Mouse (Mus musculus) gastrocnemius, postnatal 10 days (tissue): ENCODE data around the gene Dlgap4. TPM values are rescaled to one million over a fixed set of nuclear protein-coding genes. Genes with fewer than 3 reads are reported as not detected.

Experiments
- DNase-seq: peaks from one replicate; pipeline ENCODE4 v3.0.0; 2021; ENCODE audit warnings: mixed read lengths
- long read RNA-seq, 2 experiments: library from polyadenylated mRNA; stranded (forward); transcript quantifications; one replicate each; pipeline ENCODE4 v2.0.0; 2021
- total RNA-seq, 2 experiments: library from RNA; stranded (reverse); gene quantifications; 2 replicates each; pipeline ENCODE4 v1.2.3; 2021

Gene Dlgap4
- total RNA-seq: 100 to 1,000 TPM in 1 of 2 experiments, 10 to 100 TPM in 1; 76.5 to 102 TPM
- long read RNA-seq, experiment 1, full-length matches to known transcripts: 112 of 157 reads
- long read RNA-seq, experiment 1, partial matches to known transcripts: 8 of 157 reads
- long read RNA-seq, experiment 1, other reads (novel, unspliced or antisense): 37 of 157 reads
- long read RNA-seq, experiment 2, transcript Dlgap4-203 (7 exons, 3,402 nt): major isoform, 79 of 120 reads
- long read RNA-seq, experiment 2, transcript Dlgap4-204 (7 exons, 1,595 nt): minor isoform, 10 of 120 reads
- long read RNA-seq, experiment 2, partial matches to known transcripts: 3 of 120 reads
- long read RNA-seq, experiment 2, other reads (novel, unspliced or antisense): 27 of 120 reads

DNA sequence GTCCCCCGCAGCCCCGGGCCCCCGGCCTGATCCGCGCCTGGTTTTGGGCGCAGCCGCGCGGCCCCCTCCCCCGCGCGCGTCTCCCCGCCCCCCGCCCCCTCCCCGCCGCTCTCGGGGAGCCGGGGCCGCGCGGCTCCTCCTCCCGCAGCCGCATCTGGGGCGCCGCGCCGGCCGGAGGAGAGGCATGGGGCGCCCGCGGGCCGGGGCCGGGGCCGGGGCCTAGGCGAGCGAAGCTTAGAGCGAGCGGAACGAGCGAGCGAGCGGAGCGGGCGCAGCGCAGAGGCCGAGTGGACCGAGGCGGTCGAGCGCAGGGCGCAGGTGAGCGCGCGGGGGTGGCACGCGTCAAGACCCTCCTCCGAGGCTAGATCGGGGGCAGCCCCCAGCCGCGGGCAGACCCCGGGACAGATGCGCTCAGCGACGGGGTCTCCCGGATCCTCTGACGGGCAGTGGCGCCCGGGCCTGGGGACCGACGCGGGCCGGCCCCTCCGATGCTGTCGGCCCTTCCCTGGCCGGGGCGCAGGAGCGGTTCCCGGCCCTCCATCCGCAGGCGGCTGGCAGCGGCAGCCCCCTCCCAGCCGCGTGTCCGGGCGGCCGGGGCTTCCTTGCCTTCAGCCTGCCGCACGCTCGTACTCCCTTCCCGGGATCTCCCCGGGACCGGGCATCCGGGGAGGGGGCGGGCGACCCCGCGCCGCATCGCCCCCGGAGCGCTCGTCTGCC, at the start of gene Dlgap4:
TSS of gene Dlgap4 (plus strand) at position 165 of the 717 bp plus-strand sequence.
- DNase-seq: peak; percentile 39

DNA sequence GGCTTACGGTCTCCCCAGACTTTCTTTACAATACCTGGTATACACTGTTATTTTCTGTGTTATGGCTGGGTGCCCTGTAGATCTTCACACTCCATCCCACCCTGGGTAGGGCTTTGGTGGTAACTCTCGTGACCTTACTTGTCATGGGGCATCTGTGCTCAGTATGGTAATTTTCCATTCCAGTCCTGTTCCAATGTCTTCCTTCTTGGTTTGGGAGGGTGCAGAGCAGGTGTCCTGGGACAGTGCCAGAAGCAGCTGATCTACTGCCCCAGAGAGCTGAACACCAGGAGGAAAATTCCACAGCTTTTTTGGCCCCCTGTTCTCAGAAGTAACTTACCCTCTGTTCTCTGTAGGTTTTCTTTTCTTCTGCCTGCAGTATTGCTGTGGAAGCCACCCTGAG, 47.0 kb upstream of the Dlgap4 start:
- no peak for DNase-seq

DNA sequence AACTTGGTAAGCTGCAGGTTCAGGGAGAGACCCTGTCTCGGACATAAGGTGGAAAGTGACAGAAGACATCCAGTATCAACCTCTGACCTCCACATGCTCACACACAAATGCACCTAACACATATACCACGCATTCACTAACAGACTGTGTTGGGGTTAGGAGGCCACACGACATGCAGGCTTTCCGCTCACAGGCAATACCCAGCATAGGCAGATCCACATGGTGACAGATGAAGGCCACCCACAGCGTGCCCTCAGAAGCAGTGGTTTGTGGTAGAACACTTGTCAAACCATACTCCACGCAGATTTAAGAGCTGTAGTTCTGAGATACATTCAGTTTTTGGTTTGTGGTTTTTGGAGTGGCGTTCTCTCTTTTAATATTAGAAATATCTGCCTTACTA, 44.9 kb upstream of the Dlgap4 start:
- DNase-seq: no peak

DNA sequence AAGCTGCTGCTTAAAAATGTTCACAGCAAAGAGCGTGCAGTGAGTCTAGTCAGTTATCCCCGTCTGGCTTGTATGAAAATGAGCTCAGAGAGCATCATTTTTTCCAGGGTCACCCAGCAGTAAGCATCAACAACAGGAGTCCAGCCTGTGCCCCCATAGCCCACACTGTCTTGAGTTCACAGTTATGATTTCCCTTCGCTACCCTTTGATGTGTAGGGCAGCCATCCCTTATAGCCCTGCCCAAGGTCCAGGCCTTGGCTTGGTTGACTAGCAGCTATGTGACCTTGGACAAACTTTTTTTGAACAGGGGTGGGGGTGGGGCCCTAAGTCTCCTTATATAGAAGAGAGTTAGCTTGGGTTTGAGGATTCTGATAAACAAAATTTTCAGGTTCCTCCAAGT, 44.2 kb upstream of the Dlgap4 start:
- no peak for DNase-seq

DNA sequence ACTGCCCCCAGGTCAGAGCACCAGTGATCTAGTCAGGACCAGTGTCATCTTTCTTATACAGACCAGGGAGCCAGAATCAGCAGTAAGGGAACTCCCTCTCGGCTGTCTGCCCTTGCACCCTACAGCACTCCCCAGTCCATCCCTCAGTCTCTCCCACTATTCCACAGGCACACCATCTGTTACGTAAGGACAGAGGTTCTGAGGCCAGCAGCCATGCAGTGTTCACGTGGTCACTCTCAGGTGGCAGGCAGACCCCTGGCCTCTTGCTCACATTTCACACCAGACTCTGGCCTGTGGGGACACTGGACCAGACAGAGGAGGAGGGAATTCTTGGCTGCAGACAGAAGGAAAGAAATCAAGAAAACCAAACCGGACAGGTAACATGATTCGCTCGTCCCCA, 42.0 kb upstream of the Dlgap4 start:
- no peak for DNase-seq

DNA sequence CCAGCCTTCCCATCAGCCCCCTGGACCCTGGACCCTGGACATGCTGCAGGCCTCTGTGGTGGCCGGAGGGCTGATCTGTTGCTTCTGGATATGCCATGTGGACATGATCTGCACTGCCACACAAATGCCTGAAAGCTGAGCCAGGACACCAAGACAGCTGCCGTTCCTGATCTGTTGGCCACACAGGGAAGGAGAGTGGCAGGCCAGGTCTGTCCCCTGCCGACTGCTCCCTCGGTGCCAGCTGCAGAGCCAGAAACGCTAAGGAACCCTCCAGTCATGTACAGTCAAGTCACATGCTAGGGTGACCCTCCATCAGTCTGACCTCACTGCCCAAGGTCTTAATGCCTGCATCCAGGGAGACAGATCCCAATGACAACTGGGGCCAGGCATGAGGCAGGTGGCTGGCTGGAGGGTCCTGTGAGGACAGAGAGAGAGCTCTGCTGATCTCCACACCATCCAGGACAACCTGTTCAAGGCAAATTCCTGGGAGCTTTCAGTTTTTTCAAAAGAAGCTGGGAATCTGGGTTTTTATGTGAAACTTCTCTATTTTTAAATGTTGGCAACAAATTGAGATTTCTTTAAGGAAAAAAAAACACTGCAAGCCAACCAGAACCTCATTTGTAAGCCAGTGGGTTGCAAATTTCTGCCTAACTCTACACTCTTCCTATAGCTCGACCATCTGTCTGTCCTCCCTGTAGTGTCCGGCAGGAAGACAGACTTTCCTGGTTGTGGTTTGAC, 36.5 kb upstream of the Dlgap4 start:
- peak; percentile 16 for DNase-seq

DNA sequence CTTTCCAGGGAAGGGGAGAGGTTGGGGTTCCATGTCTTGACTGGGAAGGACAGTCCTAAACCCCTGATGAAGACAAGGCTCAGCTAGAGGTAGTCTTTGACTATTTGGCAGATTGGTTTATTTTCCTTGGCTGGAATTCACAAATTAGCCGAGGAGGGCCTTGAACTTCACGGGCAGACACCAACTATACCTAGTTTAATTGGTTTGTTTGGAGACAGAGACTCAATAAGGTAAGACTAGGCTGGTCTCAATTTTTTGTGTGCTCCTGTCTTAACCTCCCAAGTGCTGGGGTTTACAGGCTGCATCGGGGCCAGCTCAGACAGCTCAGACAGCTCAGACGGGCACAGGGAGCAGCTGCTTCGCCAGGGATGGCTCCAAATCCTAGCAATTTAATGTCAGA, 33.0 kb upstream of the Dlgap4 start:
- DNase-seq: no peak

DNA sequence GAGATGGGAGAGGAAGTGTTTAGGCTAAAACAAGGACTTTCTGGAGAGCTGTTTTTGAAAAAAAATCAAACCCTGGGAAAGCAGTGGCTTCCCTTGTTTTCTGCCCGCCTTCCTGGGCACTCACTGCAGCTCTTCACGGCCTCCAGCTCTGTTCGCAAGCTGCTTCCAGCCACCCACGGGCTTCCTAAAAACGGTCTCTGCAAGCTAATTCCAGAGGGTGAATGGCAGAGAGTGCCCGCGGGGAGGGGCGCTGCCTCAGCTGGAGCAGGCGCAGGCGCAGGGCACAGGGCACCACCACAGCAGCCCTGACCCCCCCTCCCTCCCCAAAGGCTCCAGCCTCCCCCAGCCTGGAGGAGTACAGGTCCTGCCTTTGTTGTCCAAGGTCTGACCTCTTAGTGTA, 32.3 kb upstream of the Dlgap4 start:
- DNase-seq: no peak

DNA sequence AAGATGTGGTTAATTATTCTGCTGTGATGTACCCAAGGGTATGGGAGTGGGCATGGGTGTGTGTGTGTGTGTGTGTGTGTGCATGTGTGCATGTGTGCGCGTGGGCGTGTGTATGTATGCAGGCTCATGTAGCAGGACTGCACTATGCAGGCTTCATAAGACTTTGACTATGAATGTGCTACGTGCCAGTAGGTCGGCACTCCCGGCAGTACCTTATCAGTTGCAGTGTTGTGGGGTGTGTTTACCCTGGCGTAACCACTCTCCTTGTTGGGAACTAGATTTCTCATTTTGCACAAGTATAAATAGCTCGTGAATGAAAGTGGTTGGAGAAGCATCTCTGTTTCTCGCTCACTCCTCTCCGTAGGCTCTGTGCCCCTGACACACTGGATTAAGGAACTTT, 30.6 kb upstream of the Dlgap4 start:
- no peak for DNase-seq

DNA sequence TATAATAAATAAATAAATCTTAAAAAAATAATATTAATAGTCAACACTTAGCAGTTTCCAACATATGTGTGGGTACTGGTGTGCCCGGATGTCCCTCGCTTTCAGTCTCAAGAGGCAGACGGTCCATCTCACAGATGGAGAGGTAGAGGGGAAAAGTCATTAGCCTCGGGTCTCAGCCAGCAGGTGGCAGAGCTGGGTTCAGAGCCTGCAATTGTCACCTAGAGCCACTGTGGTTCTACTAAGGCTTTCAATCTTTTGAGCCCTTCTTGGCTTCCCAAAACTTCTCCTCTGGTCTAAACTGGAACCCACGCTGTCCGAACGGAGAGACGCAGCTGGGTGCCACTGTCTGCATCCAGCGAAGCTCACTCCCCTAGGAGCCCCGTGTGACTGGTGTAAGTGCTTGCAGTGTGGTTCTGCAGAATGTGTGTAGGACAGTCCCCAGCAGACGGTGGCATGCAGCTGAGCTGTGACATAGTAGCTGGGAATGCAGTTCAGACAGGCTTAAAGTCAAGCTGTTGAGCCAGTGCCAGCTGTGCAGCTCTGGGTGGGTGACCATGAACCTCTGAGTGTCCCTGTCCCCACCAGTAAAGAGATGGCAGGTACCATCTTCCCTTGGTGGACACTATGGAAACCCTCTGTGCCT, 29.2 kb upstream of the Dlgap4 start:
- no peak for DNase-seq

DNA sequence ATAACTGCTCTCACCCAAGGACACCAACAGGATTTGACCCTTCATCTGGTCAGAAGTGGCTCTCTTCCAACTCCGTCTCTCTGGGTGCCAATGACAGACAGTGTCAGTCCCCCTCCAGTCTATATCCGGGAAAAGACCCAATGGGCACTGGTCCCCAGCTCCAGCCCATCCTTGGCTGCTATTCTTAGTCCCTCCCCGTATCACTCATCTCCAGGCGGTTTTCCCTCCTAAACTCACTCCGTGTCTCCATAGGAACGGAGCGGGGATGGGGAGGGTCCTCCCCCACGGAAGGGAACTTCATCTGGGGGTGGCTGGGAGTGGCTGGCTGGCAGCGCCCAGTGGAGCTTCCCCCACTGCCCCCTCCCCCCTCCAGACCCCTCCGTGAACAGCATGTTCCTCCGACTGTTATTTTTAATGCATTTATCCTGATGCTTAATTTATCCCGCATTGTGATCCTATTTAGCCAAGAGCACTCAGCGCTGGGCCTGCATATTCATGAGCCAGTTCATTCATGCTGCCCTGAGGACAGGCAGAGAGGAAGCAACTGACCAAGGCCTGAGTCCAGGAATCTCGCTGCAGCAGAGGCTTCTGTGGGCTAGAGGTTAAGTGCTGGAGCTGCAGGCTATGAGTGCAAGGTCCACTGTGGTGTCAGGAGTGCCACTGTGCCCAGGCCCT, 28.6 kb upstream of the Dlgap4 start:
- no peak for DNase-seq

DNA sequence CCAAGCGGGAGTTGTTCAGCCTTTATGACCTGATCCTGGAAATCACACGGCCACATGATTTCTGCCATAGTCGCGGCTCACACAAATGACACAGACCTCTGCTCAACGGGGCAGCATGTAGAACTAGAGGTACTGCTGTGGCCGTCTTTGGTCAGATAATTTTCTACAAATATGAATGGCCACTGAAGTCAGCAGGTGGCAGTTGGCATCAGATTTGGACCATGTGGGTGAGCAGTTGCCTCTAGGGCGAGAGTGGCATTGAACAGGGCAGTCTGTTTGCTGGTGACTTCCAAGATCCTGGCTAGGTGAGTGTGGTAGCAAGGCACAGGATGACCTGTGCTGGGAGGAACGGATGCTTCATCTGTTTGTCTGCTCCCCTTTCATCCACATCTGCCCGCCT, 24.0 kb upstream of the Dlgap4 start:
- no peak for DNase-seq

DNA sequence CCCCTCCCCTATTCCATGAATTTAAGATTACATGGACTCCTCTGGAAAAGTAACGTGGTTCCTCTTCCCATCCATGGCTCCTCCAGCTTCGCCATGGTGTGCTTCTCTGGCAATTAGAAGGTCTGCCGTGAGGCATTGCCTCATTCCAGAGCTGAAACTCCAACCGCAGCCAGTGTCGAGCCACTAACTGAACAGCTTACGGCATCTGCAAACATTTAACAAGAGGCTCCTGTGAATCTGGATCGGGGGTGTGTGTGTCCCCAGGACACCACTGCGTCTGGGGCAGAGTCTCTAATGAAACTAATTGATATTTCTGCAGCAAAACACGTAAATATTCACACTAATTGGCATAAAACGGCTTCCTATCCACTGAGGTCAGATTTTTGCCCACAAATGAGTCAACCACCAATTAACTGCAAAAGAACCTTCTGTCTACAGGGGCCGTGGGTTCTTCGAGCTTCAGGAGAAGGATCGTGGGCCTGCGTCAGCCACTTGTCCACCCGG, 18.5 kb upstream of the Dlgap4 start:
- no peak for DNase-seq

DNA sequence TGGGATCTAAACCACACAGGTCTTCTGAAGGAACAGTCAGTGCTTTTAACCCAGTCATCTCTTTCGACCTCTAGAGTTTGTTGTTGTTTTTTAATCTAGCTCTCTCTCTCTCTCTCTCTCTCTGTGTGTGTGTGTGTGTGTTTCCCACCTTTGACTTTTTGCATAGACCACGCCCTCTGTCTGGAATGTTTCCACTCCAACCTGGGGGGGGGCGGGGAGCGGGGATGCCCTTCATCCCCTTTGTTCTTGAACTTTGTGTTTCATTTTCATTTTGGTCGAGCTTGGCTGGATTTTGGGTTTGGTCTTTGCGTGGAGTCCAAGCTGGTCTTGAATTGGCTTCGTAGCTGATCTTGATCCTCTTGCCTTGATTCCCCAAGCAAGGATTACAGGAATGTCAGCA, 10.9 kb upstream of the Dlgap4 start:
- no peak for DNase-seq

DNA sequence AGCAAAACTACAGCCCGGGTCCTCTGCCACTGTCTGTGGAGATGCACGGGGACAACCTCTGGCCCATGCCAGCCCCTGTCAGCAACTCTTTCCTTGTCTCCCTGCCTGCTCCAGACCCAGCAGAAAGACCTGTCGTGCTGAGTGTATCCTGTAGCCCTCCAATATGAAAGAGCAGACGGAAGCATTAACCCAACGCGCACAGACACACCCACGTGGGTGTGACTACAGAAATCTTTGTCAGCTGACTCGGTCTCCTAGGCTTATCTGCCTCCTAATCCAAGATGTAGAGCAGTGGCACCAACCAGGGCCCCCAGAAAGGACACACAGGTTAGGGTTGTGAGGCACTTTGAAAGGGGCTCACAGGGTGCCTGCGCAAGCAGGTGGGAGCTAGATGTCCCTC, 9.8 kb upstream of the Dlgap4 start:
- no peak for DNase-seq

DNA sequence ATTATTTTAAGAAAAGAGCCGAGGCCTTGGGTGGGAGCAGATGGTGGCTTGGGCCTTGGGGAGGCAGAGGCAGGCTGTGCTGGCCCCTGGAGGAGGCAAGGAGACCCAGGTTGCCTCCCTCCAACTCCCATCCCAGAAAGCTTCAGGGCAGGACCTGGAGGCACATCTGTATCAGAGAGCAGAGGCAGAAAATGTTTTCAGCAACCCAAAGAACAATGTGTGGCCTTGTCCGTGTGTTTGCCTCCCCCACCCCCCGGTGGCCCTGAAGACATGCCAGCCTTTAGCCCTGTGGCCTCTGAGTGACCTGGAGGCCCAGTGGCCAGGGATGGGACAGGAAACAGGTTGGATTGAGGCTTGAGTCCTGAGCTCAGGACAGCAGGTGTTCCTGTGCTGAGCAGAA, 8.4 kb upstream of the Dlgap4 start:
- DNase-seq: no peak

DNA sequence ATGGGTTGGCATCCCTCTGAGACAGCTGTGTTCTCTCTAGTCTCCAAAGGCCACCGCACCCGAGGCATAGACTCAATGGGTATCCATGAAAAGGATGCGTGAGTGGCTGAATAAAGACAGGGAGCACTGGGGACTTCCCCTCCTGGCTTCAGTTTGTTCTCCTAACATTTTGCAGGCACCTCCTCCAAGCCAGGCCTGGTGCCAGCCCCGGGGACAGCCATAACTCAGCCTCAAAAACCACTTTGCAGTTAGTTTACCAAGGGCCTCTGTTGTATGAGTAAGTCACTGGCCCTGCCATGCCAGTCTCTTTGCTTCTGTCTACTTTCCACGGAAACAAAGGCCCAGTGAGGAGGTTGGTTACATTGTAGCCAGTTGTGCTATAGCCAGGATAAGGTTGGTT, 7.5 kb upstream of the Dlgap4 start:
- no peak for DNase-seq

DNA sequence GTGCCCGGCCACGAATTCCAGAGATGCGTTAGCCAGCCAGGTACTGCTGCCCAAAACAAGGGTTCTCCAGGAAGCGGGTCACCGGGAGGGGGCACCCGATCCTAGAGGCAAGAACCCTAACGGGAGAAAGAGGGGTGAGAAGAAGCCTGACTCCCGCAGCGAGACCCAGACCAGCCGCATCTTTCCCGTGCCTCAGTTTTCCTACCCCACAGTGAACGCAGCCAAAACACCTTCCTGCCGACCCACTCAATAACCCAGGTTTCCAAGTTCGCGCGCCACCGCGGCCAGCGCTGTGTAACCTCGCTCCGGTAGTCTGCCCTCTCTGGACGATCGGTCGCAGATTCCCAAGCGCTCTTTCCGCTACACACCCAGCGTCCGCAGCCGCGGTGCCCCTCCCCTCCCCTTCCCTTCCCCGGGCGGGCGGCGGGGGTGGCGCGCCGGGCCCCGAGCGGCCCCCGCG, 394 bp upstream of the Dlgap4 start:
- peak; percentile 43 for DNase-seq

DNA sequence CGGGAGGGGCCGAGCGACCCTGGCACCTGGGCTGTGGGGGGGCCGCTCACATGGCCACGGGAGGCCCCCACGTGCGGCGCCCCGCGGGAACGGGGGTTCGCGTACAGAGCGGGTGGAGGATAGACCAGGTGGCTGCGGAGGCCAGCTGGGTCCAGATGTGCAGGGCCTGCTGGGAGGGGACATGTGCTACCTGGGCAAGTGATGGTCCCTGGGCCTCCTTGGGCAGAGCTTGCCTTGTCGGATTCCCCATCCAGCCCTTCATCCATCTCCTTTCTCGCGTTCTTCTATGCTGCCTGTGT, 702 bp downstream of the Dlgap4 start:
- DNase-seq: no peak

DNA sequence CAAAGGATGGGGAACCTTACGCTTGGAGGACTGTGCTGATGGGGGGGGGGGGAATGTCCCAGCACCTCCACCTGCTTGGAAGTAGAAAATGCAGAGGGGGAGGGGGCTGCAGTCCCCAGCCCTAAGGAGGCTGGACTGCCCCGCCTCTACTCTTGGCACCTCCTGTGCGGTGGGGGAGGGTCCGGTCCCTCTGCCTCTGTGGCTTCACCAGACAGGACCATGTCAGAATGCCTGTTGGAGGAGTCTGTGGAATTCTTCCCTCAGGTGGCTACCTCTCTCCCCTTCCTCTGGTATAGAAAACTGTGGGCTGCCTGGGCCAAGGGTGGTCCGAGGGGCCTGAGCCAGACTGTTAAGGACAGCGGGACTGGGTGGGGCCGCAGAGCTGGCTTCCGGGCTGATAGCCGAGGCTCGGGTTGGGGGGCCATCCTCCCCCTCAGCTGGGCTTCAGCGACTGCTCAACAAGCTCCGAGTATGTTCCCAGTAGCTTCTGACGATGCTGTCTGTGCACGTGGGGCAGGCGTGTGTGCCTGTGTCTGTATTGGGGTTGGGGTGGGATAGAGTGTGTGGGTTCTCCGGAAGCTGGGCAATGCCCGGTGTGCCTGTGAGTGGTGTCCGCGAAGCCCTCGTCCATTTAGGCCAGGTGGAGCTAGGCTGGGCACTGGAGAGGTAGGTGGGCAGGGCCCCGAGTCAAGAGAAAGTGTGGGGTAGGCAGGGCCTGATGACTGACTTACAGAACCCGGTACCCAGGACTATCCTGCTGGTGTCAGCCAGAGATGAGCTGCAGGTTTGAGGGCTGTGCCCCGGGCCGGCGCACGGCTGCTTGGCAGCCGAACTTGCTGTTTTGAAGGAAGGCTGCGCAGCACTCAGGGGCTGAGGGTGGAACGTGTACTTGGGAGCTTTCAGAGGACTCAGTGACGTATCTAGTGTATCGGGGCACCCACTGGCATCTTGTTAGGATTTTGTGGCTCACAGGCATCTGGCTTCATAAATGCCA, 1.5 kb downstream of the Dlgap4 start:
- no peak for DNase-seq

DNA sequence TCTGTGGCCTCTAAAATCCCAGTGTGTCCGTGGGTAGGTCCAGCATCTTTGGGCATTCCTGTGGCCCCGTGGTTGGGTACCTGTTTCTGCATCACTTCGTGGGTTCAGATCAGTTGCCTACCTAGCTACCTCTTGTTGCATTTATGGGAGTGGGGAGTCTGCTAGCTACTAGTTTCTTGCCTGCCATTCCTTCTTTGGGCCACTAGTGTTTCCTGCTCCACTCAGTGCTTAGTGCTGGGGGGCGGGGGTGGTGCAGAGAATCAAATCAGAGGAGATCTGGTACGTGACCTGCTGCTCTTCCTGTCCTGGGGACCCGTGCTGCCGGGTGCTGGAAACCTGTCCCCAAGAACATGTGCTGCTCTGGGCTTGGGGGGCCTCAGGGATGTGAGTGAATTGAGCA, 3.0 kb downstream of the Dlgap4 start:
- DNase-seq: no peak
